Mouse (Mus musculus) spleen, postnatal 10 days (tissue): ENCODE measurements around the gene Tmeff2.

Experiments
- DNase-seq, 2 experiments: peaks; one replicate each; pipeline ENCODE4 v3.0.0; 2021 to 2022; ENCODE audit warnings: low spot score in 2 of 2

Tmeff2 gene

GRCm38 (mm10) chr1:51104698-51105097 lies 204.3 kb downstream of the Tmeff2 start:
- no peak for DNase-seq

GRCm38 (mm10) chr1:51106401-51106920 lies 206.0 kb downstream of the Tmeff2 start:
- no peak for DNase-seq

DNA sequence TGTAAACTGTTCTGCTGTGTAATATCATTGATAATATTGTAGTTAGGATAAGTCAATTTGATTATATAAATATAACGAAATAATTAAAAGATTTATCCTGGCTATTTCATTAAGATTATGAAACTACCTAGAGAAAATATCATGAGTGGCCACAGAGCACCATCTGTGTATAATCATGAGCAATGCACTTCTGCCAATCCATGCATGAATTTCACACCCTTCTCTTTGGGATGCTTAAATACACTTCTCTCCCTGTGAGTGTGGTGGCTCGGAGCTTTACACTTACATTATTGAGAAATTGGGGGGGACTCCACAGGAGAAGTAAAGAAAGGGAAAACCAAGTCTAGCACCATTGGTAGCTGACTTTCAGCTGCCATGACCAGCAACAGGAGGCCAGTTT lies 206.9 kb downstream of the Tmeff2 start:
- DNase-seq: no peak

DNA sequence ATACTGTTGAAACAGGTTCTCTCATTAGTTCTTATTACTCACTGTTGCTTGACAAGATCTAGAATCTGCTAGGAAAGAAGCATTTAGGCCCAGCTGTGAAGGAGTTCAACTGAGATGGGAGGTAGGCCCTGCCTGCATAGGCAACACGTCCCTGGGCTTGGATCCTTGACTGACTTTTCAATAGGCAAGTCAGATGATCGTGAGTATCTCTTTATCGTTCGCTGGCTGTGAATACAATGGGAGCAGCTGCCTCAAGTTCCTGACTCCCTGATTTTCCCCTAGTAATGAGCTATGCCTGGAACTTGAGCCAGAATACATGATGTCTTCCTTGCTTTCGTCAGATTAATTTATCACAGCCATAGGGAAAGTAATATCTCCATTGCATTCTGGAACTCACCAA lies 214.3 kb downstream of the Tmeff2 start:
- no peak for DNase-seq

DNA sequence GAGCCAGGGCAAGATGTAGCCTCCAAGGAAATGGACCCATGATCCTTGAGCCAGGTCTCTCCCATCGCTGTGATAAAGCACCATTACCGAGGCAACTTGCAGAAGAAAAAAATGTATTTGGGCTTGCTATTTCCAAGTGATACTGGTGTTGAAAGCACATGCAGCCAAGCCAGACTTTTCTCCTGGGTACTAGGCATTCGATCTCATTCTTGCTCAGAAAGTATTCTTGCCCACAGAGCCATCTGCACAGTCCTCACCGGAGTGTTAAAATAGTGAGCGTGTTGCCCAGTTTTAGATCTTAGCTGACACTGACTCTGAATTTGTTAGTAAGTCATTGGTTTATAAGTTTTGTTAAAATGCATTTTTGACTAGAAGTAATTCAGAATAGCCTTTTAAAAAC lies 215.3 kb downstream of the Tmeff2 start:
- DNase-seq: no peak

DNA sequence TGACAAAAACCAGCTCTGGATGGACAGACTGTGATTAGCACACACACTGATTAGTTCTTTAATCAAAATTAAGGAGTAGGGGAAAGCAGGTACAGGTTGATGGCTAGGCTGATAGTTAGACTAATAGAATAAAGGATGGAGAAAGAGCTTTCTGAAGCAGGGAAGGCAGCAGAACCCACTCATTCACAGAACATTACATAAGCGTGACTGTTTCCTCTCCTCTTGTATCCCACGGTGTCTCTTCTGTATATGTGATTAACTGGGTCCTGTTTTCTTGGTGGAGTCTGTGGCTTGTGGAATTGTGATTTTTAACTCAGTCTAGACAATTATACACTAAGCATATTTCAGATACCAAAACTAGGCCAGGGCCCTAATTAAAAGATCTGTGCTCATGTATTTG lies 217.4 kb downstream of the Tmeff2 start:
- no peak for DNase-seq

- no peak for DNase-seq
Observed at GRCm38 (mm10) chr1:51125671-51126424, 225.4 kb downstream of the Tmeff2 start.

GRCm38 (mm10) chr1:51126425-51126765 lies 225.9 kb downstream of the Tmeff2 start:
- no peak for DNase-seq

- DNase-seq: no peak
Observed at GRCm38 (mm10) chr1:51136792-51137191, 236.3 kb downstream of the Tmeff2 start.

DNA sequence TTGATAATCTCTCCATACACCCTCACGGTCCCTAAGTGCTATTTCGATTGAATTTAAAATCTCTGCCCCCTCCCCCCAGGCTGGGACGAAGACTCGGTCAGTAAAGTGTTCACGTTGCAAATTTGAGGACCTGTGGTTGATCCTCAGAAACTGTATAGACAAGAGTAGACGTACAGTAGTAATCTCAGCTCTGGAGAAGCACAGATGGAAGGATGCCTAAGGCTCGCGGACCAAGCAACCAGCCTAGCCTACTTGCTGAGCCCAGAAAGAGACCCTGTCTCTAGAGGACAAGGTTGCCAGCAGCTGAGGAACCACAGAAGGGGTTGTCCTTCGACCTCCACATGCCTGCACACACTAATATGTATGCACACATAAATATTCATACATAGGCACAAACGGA lies 239.2 kb downstream of the Tmeff2 start:
- DNase-seq: no peak

DNA sequence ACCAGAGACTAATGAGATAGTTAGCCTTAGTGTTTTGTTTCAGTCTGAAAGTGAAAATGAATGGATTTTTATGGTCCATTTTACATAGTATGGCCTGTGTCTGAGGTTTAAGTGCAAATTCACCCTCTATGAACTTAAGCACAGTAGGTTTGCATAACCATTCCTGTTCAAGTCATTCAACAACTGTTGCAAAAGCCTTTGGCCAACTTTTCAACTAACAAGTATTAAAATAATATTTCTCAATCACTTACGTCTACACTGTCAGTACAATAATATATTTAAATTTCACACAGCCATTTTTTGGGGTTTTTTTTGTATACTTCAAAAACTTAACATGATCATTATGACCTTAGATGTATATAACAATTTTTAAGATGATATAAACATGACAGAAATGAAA lies 240.9 kb downstream of the Tmeff2 start:
- DNase-seq: no peak

DNA sequence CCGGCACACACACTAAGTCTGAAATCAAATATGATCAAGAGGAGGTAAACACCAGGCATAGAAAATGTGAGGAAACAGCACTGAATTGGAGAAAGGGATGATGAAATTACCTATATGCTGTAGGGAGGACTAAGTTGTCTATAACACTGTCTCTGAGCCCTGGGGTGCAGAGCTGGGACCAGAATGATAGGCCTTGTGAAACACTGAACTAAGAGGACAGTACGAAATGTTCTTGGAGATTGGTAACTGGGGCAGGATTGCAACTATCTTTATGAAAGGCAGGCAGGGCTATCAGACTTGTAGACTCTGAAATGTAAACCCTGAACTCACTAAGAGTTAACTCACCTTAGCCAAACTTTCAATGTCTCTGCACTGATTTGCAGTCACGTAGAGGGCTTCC lies 242.3 kb downstream of the Tmeff2 start:
- DNase-seq: no peak

- DNase-seq: no peak
Observed at GRCm38 (mm10) chr1:51145693-51146092, 245.2 kb downstream of the Tmeff2 start.

DNA sequence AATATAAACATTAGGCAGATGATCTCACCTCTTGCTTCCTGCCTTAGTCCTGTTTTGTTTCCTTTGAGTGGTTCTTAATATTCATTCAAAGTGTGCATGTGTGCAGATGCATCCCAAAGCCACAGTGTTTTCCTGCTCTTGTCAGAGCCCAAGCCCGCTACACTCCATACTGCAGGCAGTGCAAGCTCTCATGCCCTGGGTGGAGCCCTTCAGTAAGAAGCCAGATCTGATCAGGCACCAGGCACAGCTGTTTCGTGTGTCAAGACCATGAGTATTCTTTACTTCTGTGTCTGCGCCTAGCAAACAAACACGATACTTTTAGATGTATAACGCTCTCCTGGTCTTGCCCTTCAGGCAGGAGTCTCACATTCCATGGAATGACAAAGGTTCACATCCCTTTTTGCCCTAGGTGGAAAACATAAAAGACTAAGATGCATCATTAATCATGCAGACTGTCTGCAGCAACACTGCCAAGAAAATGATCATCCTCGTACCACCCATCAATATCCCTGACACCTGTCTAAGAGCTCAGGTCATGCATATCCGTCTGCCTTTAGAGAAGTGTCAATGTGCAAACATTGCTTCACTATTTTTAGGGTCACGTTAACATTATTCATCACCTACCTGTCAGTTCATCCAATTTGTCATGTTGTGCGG lies 248.2 kb downstream of the Tmeff2 start:
- DNase-seq: no peak

GRCm38 (mm10) chr1:51149488-51149887 lies 249.0 kb downstream of the Tmeff2 start:
- DNase-seq: no peak

GRCm38 (mm10) chr1:51149890-51150289 lies 249.4 kb downstream of the Tmeff2 start:
- no peak for DNase-seq

DNA sequence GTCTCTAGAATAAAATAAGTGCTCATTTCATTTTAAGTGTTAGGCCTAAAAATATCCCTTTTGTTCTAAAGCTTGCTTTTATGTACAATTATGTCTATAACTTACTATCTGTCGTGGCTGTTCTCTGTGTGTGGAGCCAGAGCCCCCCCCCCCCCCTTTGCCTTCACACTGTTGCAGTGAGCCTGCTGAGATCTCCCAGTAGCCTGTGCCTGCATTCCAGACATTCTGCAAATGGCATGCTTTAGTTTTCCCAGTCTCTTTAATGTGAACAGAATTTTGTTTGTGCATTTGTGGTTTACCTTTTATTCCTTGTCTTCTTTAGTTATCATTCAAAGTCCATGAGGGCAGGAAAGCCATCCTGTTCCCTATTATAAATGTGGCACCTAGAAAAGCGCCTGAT lies 251.6 kb downstream of the Tmeff2 start:
- no peak for DNase-seq

DNA sequence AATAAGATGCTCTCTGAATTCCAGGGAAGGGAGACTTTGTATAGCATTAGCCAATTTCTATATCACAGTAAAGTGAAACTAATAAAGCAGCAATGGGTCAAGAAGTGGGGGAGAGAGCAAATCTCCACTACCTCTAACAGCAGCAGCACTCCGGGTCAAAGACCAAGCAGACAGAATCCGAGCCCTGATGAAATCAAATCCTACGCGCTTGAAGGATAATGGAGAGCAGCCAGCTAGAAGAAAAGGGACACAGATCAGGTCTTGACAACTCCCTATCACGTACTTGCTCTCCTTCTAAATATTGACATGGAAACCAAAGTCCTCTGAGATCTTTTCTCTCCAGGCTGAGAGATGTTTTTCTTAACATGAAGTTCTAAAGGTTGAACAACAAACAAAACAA lies 252.4 kb downstream of the Tmeff2 start:
- DNase-seq: no peak

- DNase-seq: no peak
Observed at GRCm38 (mm10) chr1:51184276-51184675, 283.8 kb downstream of the Tmeff2 start.

DNA sequence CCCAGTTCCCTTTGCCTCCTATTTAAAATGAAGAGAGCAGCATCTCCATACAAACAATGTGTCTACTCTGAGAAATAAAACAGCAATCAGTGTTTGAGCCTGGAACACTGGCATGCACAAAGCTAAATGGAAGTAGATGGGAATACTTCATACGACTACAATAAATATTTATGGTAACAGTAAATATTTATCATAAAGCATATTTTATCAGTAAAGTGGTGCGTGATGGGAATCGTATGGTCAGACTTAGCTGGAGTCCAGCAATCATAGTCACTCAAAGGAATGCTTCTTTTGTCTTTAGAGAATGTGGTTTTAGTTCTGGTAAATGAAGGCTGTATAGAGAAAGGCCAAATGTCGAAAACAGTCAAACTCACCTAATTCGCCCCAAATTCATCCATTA lies 288.6 kb downstream of the Tmeff2 start:
- DNase-seq: no peak

GRCm38 (mm10) chr1:51191253-51191652 lies 290.8 kb downstream of the Tmeff2 start:
- DNase-seq: no peak

- DNase-seq: no peak
Observed at GRCm38 (mm10) chr1:51191872-51192613, 291.6 kb downstream of the Tmeff2 start.
